Mouse (Mus musculus) adrenal gland (tissue): ENCODE data around the gene Tmem176a.
"Not testable (repeated sequence)": the region's sequence is repeated elsewhere in the genome, so short reads cannot be mapped to it uniquely, and the experiment has no call there.

Experiments
- intact Hi-C: fragments of 180-260 bp; cut with DNase I; formaldehyde crosslinking; loops from one replicate; pipeline ENCODE4 v1.15.1; 2025
- long read RNA-seq, 2 experiments: library from polyadenylated mRNA; unstranded; transcript quantifications; one replicate each; pipeline ENCODE4 v2.0.0; 2020; ENCODE audit warnings: borderline replicate concordance in 1 of 2; ENCODE audit not compliant: insufficient replicate concordance in 1 of 2

The Tmem176a gene
- long read RNA-seq, experiment 1, transcript Tmem176a-201 (7 exons, 1,540 nt), result major isoform, 423 of 446 reads
- long read RNA-seq, experiment 1, partial matches to known transcripts, result 14 of 446 reads
- long read RNA-seq, experiment 1, other reads (novel, unspliced or antisense), result 7 of 446 reads
- long read RNA-seq, experiment 2, transcript Tmem176a-201 (7 exons, 1,540 nt), result major isoform, 713 of 750 reads
- long read RNA-seq, experiment 2, partial matches to known transcripts, result 17 of 750 reads
- long read RNA-seq, experiment 2, other reads (novel, unspliced or antisense), result 15 of 750 reads

GRCm38 (mm10) chr6:48840371-48840969 lies at the start of gene Tmem176a:
Gene Tmem176a (plus strand): TSS chr6:48840919.
- intact Hi-C loops, result no loop called here

GRCm38 (mm10) chr6:48801897-48802296 lies 38.8 kb upstream of the Tmem176a start:
- intact Hi-C loops, result no loop called here

- intact Hi-C loops, result no loop called here
These were observed 37.2 kb upstream of the Tmem176a start for GRCm38 (mm10) chr6:48803406-48804051.

GRCm38 (mm10) chr6:48804346-48804745 lies 36.4 kb upstream of the Tmem176a start:
- intact Hi-C loops, result no loop called here

GRCm38 (mm10) chr6:48806746-48807145 lies 34.0 kb upstream of the Tmem176a start:
- intact Hi-C loops, result no loop called here

GRCm38 (mm10) chr6:48809494-48810219 lies 31.1 kb upstream of the Tmem176a start:
- intact Hi-C loops, result no loop called here

GRCm38 (mm10) chr6:48815013-48815412 lies 25.7 kb upstream of the Tmem176a start:
- intact Hi-C loops, result loop anchor here (5.0 kb wide), 3 partner anchors 42 to 142 kb away; no protein-coding TSS in a partner anchor

DNA sequence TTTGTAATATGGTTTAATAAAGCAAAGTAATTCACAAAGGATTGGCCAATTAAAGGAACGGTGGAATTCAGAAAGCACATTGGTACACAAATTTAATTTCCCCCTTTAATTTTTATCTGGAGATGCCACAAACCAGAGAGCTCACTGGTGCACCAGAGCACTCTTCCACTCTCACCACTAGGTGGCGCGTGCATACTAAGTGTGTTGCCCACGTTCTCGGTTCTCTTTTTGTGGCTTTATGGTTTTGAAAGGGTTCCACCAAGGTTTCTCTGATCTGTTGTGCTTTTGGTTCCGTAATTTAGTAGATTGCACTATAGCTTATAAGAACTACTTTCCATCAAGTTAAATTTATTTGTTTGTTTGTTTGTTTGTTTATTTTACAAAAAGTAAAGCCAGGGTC lies 22.9 kb upstream of the Tmem176a start:
- intact Hi-C loops, result loop anchor here (5.0 kb wide), 3 partner anchors 39 to 139 kb away; no protein-coding TSS in a partner anchor

- intact Hi-C loops, result not testable (repeated sequence)
These were observed 18.5 kb upstream of the Tmem176a start for GRCm38 (mm10) chr6:48821991-48822785.

GRCm38 (mm10) chr6:48825016-48825415 lies 15.7 kb upstream of the Tmem176a start:
- intact Hi-C loops, result no loop called here

DNA sequence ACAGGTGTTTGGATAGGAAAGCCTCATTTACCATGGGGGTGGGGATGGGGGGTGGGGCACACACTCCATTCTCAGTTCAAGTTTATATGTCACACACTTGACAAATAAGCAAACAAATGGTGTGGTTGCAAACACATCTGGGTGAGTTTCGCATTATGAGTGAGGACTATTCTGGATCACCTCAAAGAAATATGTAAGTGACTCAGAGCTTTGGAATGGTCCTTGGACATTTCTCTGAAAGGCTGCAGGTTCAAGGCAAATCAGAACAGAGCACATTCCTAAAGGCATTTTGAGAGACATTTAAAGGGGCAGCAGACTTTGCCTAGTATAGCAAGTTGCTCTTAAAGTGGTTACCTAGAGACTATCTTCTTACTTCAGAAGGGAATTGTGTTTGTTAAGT lies 11.7 kb upstream of the Tmem176a start:
- intact Hi-C loops, result no loop called here

DNA sequence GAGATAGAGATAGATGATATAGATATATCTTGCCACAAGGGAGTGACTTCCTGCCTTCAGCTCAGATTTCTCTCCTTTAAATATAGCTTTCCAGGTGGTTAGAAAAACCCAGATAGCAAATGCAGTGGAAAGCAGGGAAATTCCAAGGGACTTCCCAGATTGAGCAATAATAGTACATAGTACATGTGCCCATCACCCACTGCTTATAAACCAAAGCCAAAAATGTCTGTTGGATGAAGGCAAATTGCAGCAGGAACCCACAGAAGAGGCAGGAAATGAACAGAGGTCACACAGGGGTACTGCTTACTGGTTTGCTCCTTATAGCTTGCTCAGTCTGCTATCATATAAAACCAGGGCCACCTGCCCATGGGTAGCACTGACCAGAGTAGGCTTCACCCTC lies 11.1 kb upstream of the Tmem176a start:
- intact Hi-C loops, result no loop called here

DNA sequence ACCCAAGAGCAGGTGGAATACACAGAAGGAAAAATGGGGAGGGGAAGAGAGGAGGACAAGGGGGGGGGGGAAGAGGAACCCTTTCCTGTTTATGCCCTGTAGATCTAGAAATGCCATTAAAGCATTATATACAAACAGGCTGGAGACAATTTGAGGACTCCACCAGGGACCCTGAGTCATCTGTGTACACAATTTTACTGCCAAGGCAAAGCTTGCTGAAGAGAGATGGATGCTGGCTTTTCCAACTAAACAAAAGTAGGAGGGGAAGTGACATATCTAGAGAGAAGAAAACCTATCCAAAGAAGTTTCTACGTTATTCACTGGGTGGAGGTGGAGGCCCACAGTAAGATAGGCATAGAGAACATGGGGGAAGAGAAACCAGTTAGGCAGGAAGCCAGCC lies 10.5 kb upstream of the Tmem176a start:
- intact Hi-C loops, result no loop called here

GRCm38 (mm10) chr6:48831141-48831540 lies 9.6 kb upstream of the Tmem176a start:
- intact Hi-C loops, result no loop called here

GRCm38 (mm10) chr6:48832426-48832825 lies 8.3 kb upstream of the Tmem176a start:
- intact Hi-C loops, result no loop called here

DNA sequence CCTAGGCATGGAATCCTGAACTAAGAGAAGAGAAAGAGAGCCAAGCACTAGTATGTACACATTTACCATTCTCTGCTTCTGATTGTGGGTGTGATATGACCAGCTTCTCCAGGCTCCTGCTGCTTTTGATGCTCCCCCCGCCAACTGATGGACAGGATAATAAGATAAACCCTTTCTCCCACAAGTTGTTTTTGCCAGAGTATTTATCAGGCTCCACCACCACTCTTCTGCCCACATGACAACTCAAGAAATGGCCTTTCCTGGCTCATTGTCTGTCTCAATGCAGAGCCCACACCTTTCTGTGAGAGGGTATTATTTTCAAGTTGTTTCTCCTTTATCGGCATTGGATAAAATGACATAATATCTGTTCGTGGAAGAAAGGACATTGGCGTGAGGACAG lies 7.2 kb upstream of the Tmem176a start:
- intact Hi-C loops, result no loop called here

DNA sequence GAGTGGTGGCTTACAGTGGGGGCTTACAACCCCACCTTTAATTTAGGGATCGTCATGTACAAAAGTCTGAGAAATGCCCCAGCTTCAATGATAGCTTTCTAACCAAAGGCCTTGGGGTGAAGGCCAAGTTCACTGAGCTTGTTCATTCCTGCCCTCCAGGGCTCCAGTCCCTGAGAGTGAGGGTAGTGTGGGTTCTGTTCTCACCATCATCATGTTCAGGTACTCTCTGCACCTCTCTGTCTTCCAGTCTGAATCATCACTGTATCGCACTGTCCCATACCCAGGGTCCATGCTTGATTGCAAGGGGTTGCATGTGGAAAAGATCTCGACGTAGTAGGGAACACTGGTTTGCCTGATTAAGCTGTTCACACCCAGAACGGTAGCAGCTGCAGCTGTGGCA lies 5.5 kb upstream of the Tmem176a start:
- intact Hi-C loops, result no loop called here

GRCm38 (mm10) chr6:48836146-48836545 lies 4.6 kb upstream of the Tmem176a start:
- intact Hi-C loops, result no loop called here

- intact Hi-C loops, result no loop called here
These were observed 3.2 kb upstream of the Tmem176a start for GRCm38 (mm10) chr6:48837516-48837915.

DNA sequence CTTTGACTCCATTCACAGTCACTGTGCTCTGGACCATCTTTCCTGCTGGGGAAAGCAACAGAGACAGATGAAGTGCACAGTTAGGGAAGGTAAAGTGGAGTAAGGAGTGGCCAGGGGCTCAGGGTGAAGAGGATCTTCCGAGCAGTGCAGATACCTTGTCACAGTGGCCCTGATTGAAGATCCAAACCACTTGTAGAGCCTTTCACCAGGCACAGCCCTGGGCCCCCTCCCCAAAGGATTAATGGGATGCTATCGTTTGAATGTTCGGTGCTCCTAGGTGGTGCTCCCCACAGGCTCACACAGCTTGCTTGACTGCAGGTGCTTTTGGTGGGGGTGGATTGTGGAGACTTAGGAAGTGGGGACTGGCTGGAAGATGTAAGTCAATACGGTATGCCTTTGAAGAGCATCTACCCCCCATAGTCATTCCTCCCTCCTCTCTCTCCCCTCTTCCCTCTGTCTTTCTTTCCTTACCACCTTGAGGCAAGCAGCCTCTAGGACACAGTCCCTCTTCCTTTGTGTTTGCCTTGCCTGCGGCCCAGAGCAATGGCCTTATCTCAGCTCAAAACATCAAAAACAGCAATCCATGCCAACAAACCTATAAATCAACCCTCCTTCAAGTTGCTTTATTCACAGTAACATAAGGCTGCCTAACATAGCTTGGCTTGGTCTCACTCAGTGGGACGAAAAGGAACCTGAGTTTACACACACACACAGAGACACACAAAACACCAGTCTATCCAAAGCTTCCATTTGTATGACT lies 2.2 kb upstream of the Tmem176a start:
- intact Hi-C loops, result no loop called here
